Mouse (Mus musculus) brain, embryonic 18.5 days (tissue): ENCODE measurements around the gene Serinc3.
A peak's percentile ranks its signal among the peaks of the same experiment; 100 is the strongest.
"Not testable (repeated sequence)": the region's sequence is repeated elsewhere in the genome, so short reads cannot be mapped to it uniquely, and the experiment has no call there.

Experiments used
- DNase-seq: peaks from one replicate; pipeline ENCODE4 v3.0.0-alpha.2; 2012; ENCODE audit warnings: low read depth, low spot score

Serinc3 gene

DNA sequence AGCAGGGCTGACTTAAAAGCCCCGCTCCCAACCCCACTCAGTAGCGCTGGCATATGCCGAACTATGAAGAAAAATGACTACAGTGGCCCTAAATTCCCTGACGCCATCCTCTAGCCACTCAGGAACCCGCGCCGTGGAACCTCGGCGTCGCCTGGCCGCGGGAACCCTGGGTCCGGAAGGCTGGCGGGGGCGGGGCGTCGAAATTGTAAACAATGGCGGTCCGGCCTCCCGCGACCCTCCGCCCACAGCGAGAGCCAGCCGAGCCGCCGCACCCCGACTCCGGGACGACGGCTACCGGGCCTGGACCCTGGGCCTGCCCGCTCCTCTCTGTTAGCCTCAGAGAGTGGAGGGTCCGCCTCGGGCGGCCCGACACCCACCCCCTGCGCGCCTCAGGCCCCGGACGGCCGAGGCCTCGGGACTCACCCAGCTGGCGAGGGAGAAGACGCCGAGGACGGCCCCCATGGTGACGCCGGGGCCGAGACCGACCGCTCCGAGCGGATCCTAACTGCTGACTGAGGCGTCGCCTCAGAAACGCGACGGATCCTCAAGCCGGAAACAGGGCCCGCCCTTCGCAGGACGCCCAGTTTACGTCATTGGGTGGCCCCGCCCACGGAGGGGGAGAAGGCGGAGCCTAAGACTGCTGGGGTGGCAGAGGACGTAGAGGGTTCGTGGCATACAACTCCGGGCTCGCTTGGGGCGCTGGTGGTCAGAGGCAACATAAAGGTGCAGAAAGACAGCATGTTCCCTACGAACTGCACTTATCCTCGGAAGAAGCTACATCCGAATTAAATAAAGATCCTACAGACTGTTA is at the start of gene Serinc3:
Gene Serinc3 (minus strand): TSS at position 557 of the 811 bp plus-strand sequence.
- peak; percentile 90 for DNase-seq

- DNase-seq = no peak
Observed at GRCm38 (mm10) chr2:163693716-163694314, 48.9 kb upstream of the Serinc3 start.

- no peak for DNase-seq
Observed at GRCm38 (mm10) chr2:163692873-163693612, 48.1 kb upstream of the Serinc3 start.

GRCm38 (mm10) chr2:163691846-163692605 is 47.1 kb upstream of the Serinc3 start:
- no peak for DNase-seq

DNA sequence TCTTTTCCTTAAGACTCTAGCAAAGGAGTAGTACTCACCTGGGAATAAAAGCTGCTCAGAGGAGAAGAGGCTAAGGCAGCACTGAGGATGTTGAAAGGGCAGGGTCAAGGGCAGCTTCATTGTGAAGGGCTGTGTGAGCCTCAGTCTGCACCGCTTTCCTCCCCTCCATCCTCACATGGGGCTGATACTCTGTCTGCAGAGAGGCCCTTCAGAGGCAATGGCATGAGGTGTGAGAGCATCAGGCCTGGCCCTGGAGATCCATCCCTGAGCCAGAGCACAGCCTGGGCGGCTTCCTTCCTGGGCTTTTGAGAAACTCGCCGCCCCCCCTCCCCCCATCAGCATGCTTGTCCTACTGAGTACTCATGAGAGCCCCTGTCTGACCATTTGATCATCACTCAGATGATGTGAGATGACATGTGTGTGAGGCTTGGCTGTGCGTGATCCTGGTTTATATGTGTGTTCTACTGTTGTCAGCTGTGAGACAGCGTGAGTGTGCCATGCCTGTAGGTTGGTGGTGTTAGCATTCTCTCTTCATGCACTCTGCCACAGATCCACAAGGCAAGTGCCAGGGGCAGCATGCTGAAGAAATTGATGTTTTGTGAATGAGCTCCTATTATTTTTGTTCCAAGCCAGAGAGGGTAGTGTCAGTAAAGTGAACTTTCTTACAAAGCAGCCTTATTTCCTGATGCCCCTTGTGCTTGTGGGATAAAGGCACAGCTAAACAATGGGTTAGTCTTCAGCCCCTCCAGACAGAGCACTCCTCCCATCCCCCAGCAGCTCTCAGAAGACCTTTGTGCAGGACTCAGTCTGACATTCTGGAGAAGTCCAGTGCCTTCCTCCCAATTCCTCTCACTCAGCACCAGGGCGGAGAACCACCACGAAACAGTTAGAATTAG is 45.7 kb upstream of the Serinc3 start:
- no peak for DNase-seq

GRCm38 (mm10) chr2:163689771-163690170 is 44.8 kb upstream of the Serinc3 start:
- no peak for DNase-seq

GRCm38 (mm10) chr2:163688377-163688776 is 43.4 kb upstream of the Serinc3 start:
- not testable (repeated sequence) for DNase-seq

DNA sequence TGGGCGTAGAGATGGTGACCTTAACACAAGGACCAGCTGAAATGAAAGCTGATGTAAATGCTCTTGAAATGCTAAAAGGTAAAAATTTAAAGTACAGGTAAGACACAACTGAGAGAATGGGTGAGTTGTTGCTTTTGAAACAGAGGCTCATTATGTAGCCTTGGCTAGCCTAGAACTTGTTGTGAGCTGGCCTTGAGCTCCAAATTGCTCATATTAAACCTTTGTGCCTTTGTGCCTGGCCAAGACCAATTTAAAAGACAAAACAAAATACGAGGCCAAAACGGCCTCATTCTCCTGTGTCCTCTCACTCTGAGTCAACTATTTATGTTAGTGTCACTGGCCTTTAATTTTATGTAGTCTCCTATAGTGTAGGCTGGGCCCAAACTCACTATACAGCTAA is 42.0 kb upstream of the Serinc3 start:
- no peak for DNase-seq

DNA sequence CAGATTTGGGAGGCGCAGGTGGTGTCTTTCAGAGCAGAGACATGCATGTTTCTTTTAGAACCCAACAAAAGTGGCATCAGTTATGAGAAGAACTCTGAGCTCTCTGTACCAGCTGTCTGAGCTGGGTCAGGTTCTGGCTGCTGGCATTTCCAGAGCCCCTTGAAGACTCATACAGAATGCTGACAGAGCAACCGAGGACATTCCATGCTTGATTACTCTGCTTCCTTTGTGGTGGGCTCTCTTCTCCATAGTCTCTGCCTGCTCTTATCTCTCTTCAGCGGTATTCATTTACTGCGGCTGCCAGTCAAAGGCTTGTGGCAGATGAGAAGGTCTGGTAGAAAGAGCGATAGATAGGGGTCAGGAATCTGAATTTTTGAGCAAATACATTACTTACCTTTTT is 41.3 kb upstream of the Serinc3 start:
- no peak for DNase-seq

GRCm38 (mm10) chr2:163685761-163686200 is 40.9 kb upstream of the Serinc3 start:
- no peak for DNase-seq

DNA sequence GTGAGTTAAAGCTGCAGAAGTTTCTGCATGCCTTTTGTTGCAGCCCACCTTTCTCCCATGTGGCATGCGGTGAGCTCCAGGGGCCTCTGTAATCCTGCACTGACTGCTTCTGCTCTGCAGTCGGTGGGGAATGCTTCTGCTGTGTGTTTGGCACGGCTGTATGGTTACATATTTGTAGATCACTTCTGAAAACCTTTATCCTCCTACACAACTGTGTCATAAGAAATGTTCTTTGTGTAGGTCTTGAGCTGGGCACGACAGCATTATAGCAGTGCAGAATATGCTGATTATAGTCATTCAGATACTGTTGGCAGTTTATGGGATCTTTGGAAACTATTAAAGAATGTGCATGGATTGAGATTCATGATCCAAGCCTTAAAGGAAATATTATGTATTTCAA is 40.4 kb upstream of the Serinc3 start:
- DNase-seq = no peak

DNA sequence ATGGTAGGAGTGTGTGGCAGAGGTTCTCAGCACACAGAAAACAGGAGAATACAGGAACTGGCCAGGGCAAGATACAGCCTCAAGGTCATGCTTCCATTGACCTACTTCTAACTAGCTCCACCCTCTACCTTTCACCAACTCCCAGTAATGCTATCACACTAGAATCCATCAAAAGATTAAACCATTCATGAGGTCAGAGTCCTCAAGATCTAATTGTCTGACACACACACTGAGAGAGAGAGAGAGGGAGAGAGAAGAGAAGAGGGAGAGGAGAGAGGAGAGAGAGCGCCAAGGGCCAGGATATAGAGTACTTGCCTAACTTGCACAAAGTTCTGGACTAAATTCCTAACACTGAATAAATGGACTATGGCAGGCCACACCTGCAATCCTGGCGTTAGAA is 37.4 kb upstream of the Serinc3 start:
- no peak for DNase-seq

DNA sequence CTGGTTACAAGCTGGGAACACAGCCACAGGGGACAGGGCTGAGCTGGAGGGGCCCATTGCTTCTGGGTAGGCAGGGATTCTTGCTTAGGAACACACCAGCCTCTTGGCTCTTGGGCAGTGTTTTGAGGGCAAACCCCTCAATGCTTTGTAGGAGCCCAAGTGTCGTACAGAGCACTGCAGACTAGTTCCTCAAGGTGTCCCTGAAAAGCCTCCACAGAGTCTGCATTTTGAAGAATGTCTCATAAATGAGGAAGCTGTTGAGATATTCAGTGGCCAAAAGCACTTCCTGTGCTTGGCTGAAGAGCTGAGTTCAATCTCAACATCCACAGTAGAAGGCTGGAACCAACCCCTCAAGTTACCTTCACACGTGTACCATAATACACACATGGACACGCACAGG is 31.8 kb upstream of the Serinc3 start:
- no peak for DNase-seq

DNA sequence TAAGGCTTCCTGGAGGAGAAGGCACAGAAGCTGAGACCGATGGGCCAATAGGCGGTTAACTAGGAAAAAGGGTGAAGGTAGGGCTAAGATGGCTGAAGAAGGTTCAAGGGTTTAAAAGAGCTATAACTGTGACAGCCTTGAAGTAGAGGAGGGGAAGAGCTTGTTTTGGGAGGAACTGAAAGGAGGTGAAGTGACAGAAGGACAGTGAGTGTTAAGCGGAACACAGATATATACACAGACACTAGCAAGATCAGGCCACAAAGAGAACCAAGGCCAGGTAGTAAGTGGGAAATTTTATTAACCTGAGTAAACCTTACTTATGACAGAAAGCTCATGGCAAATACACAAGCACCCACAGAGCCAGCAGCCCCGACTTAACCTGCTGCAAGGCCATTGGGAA is 31.4 kb upstream of the Serinc3 start:
- no peak for DNase-seq

GRCm38 (mm10) chr2:163675662-163676061 is 30.7 kb upstream of the Serinc3 start:
- no peak for DNase-seq

- no peak for DNase-seq
Observed at GRCm38 (mm10) chr2:163675144-163675619, 30.3 kb upstream of the Serinc3 start.

DNA sequence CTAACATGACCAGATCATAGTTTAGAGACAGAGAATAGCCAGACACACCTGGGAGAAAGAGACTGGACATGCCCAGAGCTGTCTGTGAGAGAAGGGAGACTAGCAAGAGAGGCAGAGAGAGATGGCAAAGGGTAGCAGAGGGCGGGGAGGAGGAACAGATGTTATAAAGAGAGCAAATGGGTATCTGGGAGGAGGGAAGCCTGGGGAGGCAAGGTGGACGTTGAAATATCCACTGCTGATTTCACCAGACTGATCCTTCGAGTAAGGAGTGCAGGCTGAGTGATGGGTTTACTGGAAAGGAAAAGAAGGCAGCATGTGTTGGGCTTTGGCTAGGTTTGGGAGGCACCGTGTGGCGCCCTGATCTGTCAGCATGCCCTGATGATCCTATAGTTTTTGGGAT is 29.5 kb upstream of the Serinc3 start:
- DNase-seq = no peak

GRCm38 (mm10) chr2:163670872-163671594 is 26.1 kb upstream of the Serinc3 start:
- DNase-seq = no peak

GRCm38 (mm10) chr2:163667045-163667444 is 22.1 kb upstream of the Serinc3 start:
- DNase-seq = no peak

DNA sequence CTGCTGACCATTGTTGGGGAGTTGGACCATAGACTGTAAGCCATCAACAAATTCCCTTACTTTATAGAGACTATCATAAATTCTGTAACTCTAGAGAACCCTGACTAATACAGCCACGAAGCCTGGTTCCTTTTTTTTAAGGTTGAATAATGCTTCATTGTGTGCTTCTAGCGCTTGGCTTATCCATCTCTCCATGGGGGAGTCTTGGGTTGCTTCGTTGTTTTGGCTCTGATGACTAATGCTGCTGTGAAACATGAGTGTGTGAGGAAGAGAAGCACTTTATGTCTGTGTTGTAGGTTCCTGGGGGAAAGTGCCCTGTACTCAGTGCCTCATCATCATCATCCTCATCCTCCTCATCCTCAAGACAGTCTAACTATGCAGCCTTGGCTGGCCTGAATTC is 19.0 kb upstream of the Serinc3 start:
- DNase-seq = no peak
